Mouse (Mus musculus): ENCODE data around the gene G6pc2. TPM values are rescaled to one million over a fixed set of nuclear protein-coding genes. Genes with fewer than 3 reads are reported as not detected.

Gene G6pc2
- polyA plus RNA-seq, 2 experiments: 0.06 to 0.10 TPM

- no peak overlapping the region for H3K4me2 ChIP-seq (replicated peaks; ENCODE audit: low read depth, low read length, severe bottlenecking)
- no peak overlapping the region for H3K9ac ChIP-seq (ENCODE audit: low read depth, low read length, severe bottlenecking)
- no peak for TF ChIP-seq POLR2A (IDR thresholded peaks at IDR 0.05; ENCODE audit: borderline replicate concordance, extremely low read depth, insufficient read depth, insufficient read length)
- WGBS: 57% methylated on average over 16 of the region's 16 CpGs
- H3K36me3 ChIP-seq (ENCODE audit: control insufficient read depth, insufficient read depth, low read length): no peaks in the 10 kb centered on the region
- no peak overlapping the region for H3K27ac ChIP-seq (replicated peaks; ENCODE audit: low read depth, low read length)
- H3K9me3 ChIP-seq (ENCODE audit: control insufficient read depth, low read length): no peaks in the 10 kb centered on the region
- DNase-seq (ENCODE audit: low spot score) (no peak), ATAC-seq (ENCODE audit: low FRiP score, low read depth) (no peak)
- no peaks in the 10 kb centered on the region for H3K27me3 ChIP-seq (ENCODE audit: control insufficient read depth, insufficient read depth, low read length)
- H3K4me1 ChIP-seq (ENCODE audit: control insufficient read depth, insufficient read depth, low read length): no peaks in the 10 kb centered on the region
- no peak overlapping the region for H3K4me3 ChIP-seq (replicated peaks; ENCODE audit: low read length)
Observed at GRCm38 (mm10) chr2:69248221-69248755, 37.4 kb downstream of the G6pc2 start.

GRCm38 (mm10) chr2:69264069-69264618 is 53.3 kb downstream of the G6pc2 start:
- ATAC-seq (ENCODE audit: low FRiP score, low read depth): no peak

GRCm38 (mm10) chr2:69275875-69276274 is 65.0 kb downstream of the G6pc2 start:
- Histone ChIP-seq H3K9me3 (ENCODE audit: control insufficient read depth, low read length) (no peaks in the 10 kb centered on the region), H3K4me2 (replicated peaks; ENCODE audit: low read depth, low read length, severe bottlenecking) (no peak overlapping the region), H3K9ac (ENCODE audit: low read depth, low read length, severe bottlenecking) (no peak overlapping the region), H3K27me3 (ENCODE audit: control insufficient read depth, insufficient read depth, low read length) (no peaks in the 10 kb centered on the region), H3K4me3 (replicated peaks; ENCODE audit: low read length) (no peak overlapping the region), H3K4me1 (ENCODE audit: control insufficient read depth, insufficient read depth, low read length) (no peaks in the 10 kb centered on the region), H3K27ac (replicated peaks; ENCODE audit: low read depth, low read length) (no peak overlapping the region), H3K36me3 (ENCODE audit: control insufficient read depth, insufficient read depth, low read length) (no peaks in the 10 kb centered on the region)
- ATAC-seq (ENCODE audit: low FRiP score, low read depth) (peak; percentile 65; the same call in 1 of the 2 replicates), DNase-seq (ENCODE audit: low spot score) (peak; percentile 79)
- TF ChIP-seq POLR2A (IDR thresholded peaks at IDR 0.05; ENCODE audit: borderline replicate concordance, extremely low read depth, insufficient read depth, insufficient read length): no peak
- 10% methylated on average over 1 of the region's 1 CpGs for WGBS

More at GRCm38 (mm10) chr2:69264069-69264618, 53.3 kb downstream of the G6pc2 start:
- no peak for DNase-seq (ENCODE audit: low spot score)
- Histone ChIP-seq H3K4me1 (ENCODE audit: control insufficient read depth, insufficient read depth, low read length) (no peaks in the 10 kb centered on the region), H3K27ac (replicated peaks; ENCODE audit: low read depth, low read length) (no peak overlapping the region), H3K9me3 (ENCODE audit: control insufficient read depth, low read length) (no peaks in the 10 kb centered on the region), H3K4me3 (replicated peaks; ENCODE audit: low read length) (no peak overlapping the region), H3K27me3 (ENCODE audit: control insufficient read depth, insufficient read depth, low read length) (no peaks in the 10 kb centered on the region), H3K4me2 (replicated peaks; ENCODE audit: low read depth, low read length, severe bottlenecking) (no peak overlapping the region), H3K9ac (ENCODE audit: low read depth, low read length, severe bottlenecking) (no peak overlapping the region), H3K36me3 (ENCODE audit: control insufficient read depth, insufficient read depth, low read length) (no peaks in the 10 kb centered on the region)
- no peak for TF ChIP-seq POLR2A (IDR thresholded peaks at IDR 0.05; ENCODE audit: borderline replicate concordance, extremely low read depth, insufficient read depth, insufficient read length)

Other genes starting within 250 kb of the G6pc2 start
- gene Nostrin, start 75.3 kb upstream of the G6pc2 start, polyA plus RNA-seq (2012; rRNA removed): 0.45 TPM in 2 replicates
- gene Nostrin, start 75.3 kb upstream of the G6pc2 start, polyA plus RNA-seq (2014; fragmentation: Nextera tagmentation; extraction: Ambion mirVana): 0.80 and 1.2 TPM in 2 replicates
- 38.1 and 58.4 TPM in 2 replicates for gene Spc25, start 4.9 kb upstream of the G6pc2 start, polyA plus RNA-seq (2012; rRNA removed)
- gene Spc25, start 4.9 kb upstream of the G6pc2 start, polyA plus RNA-seq (2014; fragmentation: Nextera tagmentation; extraction: Ambion mirVana): 129 and 137 TPM in 2 replicates
- 0.01 TPM in 1 of 2 replicates, not detected in the other for gene Abcb11, start 131.5 kb downstream of the G6pc2 start, polyA plus RNA-seq (2012; rRNA removed)
- gene Abcb11, start 131.5 kb downstream of the G6pc2 start, polyA plus RNA-seq (2014; fragmentation: Nextera tagmentation; extraction: Ambion mirVana): not detected in 2 replicates
- 0.09 and 0.10 TPM in 2 replicates for gene Dhrs9, start 169.4 kb downstream of the G6pc2 start, polyA plus RNA-seq (2012; rRNA removed)
- gene Dhrs9, start 169.4 kb downstream of the G6pc2 start, polyA plus RNA-seq (2014; fragmentation: Nextera tagmentation; extraction: Ambion mirVana): 0.10 TPM in 1 of 2 replicates, not detected in the other

Data from limb, embryonic 14.5 days (tissue).